Comparison of ENCODE assay signal across 12 mouse cellular contexts in genomic region chr13:21781639-21782038, GRCm38 (mm10). TPM values are rescaled to one million over a fixed set of nuclear protein-coding genes. Genes with fewer than 3 reads are reported as not detected.
DNase-seq lines count a peak whose midpoint lies in the region; ATAC-seq and TF ChIP-seq lines count a peak whose summit lies in the region.
"Had no signal": no experiment of that assay in that cellular context is flagged by ENCODE, and none has a peak within 500 bp of the region (broad histone marks: within the 10 kb centered on the region; RNA-seq: fewer than 3 reads in every experiment).

No protein-coding gene starts in this region.

- ATAC-seq in heart, embryonic 13.5 days (ENCODE audit: extremely low read depth, insufficient number of reproducible peaks, low FRiP score, low TSS enrichment), result no peak
- ATAC-seq in midbrain, embryonic 11.5 days (ENCODE audit: low FRiP score), result no peak
- no peak for ATAC-seq in midbrain, embryonic 15.5 days (replicated peaks)
- ATAC-seq in embryonic facial prominence, embryonic 13.5 days (ENCODE audit: insufficient number of reproducible peaks, insufficient read depth, low FRiP score, low TSS enrichment, low read depth), result no peak
- ATAC-seq in liver, postnatal 0 days, result no peak

- intact Hi-C loops in left cerebral cortex, postnatal 25 days (cut with DNase I), result loop anchor here (2.0 to 10.0 kb wide), 4 partner anchors 29 to 1973 kb away; partner anchors contain the start of genes Hist1h2ab, Hist1h2ai, Hist1h2ak and Hist1h2bl

- H3K4me1 ChIP-seq in heart, embryonic 13.5 days, result peaks cover 49% of the 10 kb centered on the region
- peaks cover 34% of the 10 kb centered on the region for H3K4me1 ChIP-seq in midbrain, embryonic 11.5 days (ENCODE audit: control insufficient read depth, insufficient read depth, low read length)
- peaks cover 45% of the 10 kb centered on the region for H3K4me1 ChIP-seq in midbrain, embryonic 15.5 days
- peaks cover 44% of the 10 kb centered on the region for H3K4me1 ChIP-seq in embryonic facial prominence, embryonic 13.5 days
- H3K4me1 ChIP-seq in liver, postnatal 0 days (ENCODE audit: insufficient read depth), result peaks cover 22% of the 10 kb centered on the region

- no peak for TF ChIP-seq EP300 in liver, postnatal 0 days (IDR thresholded peaks at IDR 0.05; ENCODE audit: low read depth)

- H3K4me3 ChIP-seq in heart, embryonic 13.5 days, result no peak overlapping the region
- no peak overlapping the region for H3K4me3 ChIP-seq in midbrain, embryonic 11.5 days (ENCODE audit: low read depth, low read length)
- H3K4me3 ChIP-seq in midbrain, embryonic 15.5 days, result no peak overlapping the region
- H3K4me3 ChIP-seq in embryonic facial prominence, embryonic 13.5 days, result no peak overlapping the region
- peak overlapping the region; percentile 13; the same call in 1 of the 2 replicates for H3K4me3 ChIP-seq in liver, postnatal 0 days (ENCODE audit: low read depth, low read length)

- H3K9me3 ChIP-seq in heart, embryonic 13.5 days, result no peaks in the 10 kb centered on the region
- no peaks in the 10 kb centered on the region for H3K9me3 ChIP-seq in midbrain, embryonic 11.5 days (ENCODE audit: control insufficient read depth, low read length)
- no peaks in the 10 kb centered on the region for H3K9me3 ChIP-seq in midbrain, embryonic 15.5 days
- no peaks in the 10 kb centered on the region for H3K9me3 ChIP-seq in embryonic facial prominence, embryonic 13.5 days
- no peaks in the 10 kb centered on the region for H3K9me3 ChIP-seq in liver, postnatal 0 days (ENCODE audit: low read length)

- H3K27me3 ChIP-seq in heart, embryonic 13.5 days (replicated peaks), result no peaks in the 10 kb centered on the region
- H3K27me3 ChIP-seq in midbrain, embryonic 11.5 days (ENCODE audit: control insufficient read depth, insufficient read depth, low read length), result no peaks in the 10 kb centered on the region
- no peaks in the 10 kb centered on the region for H3K27me3 ChIP-seq in midbrain, embryonic 15.5 days (replicated peaks)
- H3K27me3 ChIP-seq in embryonic facial prominence, embryonic 13.5 days, result no peaks in the 10 kb centered on the region
- no peaks in the 10 kb centered on the region for H3K27me3 ChIP-seq in liver, postnatal 0 days (ENCODE audit: insufficient read depth, low read length)

- 90% methylated on average over 1 of the region's 1 CpGs for WGBS in heart, embryonic 13.5 days
- 92% methylated on average over 1 of the region's 1 CpGs for WGBS in midbrain, embryonic 11.5 days
- WGBS in midbrain, embryonic 15.5 days, result 86% methylated on average over 1 of the region's 1 CpGs
- 80% methylated on average over 1 of the region's 1 CpGs for WGBS in embryonic facial prominence, embryonic 13.5 days
- 76% methylated on average over 1 of the region's 1 CpGs for WGBS in liver, postnatal 0 days (ENCODE audit: insufficient replicate concordance)

- peak overlapping the region; percentile 22; the same call in 1 of the 2 replicates for H3K4me2 ChIP-seq in heart, embryonic 13.5 days
- no peak overlapping the region for H3K4me2 ChIP-seq in midbrain, embryonic 11.5 days
- H3K4me2 ChIP-seq in midbrain, embryonic 15.5 days, result no peak overlapping the region
- no peak overlapping the region for H3K4me2 ChIP-seq in embryonic facial prominence, embryonic 13.5 days
- peak overlapping the region; percentile 80; the same call in 1 of the 2 replicates for H3K4me2 ChIP-seq in liver, postnatal 0 days (ENCODE audit: low read depth, low read length)

- H3K27ac ChIP-seq in heart, embryonic 13.5 days (replicated peaks), result no peak overlapping the region
- H3K27ac ChIP-seq in midbrain, embryonic 11.5 days (ENCODE audit: low read depth, low read length), result no peak overlapping the region
- no peak overlapping the region for H3K27ac ChIP-seq in midbrain, embryonic 15.5 days
- H3K27ac ChIP-seq in embryonic facial prominence, embryonic 13.5 days, result peak overlapping the region; percentile 95; the same call in 1 of the 2 replicates
- H3K27ac ChIP-seq in liver, postnatal 0 days (ENCODE audit: low read depth), result peak overlapping the region; percentile 95

- H3K9ac ChIP-seq in heart, embryonic 13.5 days, result no peak overlapping the region
- H3K9ac ChIP-seq in midbrain, embryonic 11.5 days (ENCODE audit: low read length), result no peak overlapping the region
- no peak overlapping the region for H3K9ac ChIP-seq in midbrain, embryonic 15.5 days
- no peak overlapping the region for H3K9ac ChIP-seq in embryonic facial prominence, embryonic 13.5 days
- H3K9ac ChIP-seq in liver, postnatal 0 days (replicated peaks), result no peak overlapping the region

- no peak for TF ChIP-seq CTCF in liver, postnatal 0 days (IDR thresholded peaks at IDR 0.05; ENCODE audit: low read depth)

- DNase-seq in heart, adult 8-10 months (ENCODE audit: low spot score), result no peak
- peak; percentile 90 for DNase-seq in midbrain, embryonic 11.5 days (ENCODE audit: low spot score, missing footprints)
- no peak for DNase-seq in liver, postnatal 0 days
- no peak for DNase-seq in cerebellum, adult 18-20 months
- DNase-seq in left cerebral cortex, postnatal 25 days (ENCODE audit: low spot score in 2 of 2), result no peak
- DNase-seq: adrenal gland, postnatal 10 days; cerebellum, adult 11 months; right cerebral cortex, postnatal 4 days had no signal

- H3K36me3 ChIP-seq in heart, embryonic 13.5 days, result no peaks in the 10 kb centered on the region
- no peaks in the 10 kb centered on the region for H3K36me3 ChIP-seq in midbrain, embryonic 11.5 days (ENCODE audit: control insufficient read depth, insufficient read depth, low read length)
- H3K36me3 ChIP-seq in midbrain, embryonic 15.5 days (replicated peaks), result no peaks in the 10 kb centered on the region
- no peaks in the 10 kb centered on the region for H3K36me3 ChIP-seq in embryonic facial prominence, embryonic 13.5 days
- no peaks in the 10 kb centered on the region for H3K36me3 ChIP-seq in liver, postnatal 0 days (replicated peaks; ENCODE audit: insufficient read depth, low read length)

RNA-seq across cellular contexts. Expression of gene Hist1h1b, which starts 1.2 kb away (rescaled TPM):
- 13.1 and 13.2 TPM in 2 replicates for polyA plus RNA-seq in heart, embryonic 13.5 days (2015; fragmentation: Nextera tagmentation; extraction: Ambion mirVana)
- 1 to 10 TPM in 3 of 4 experiments, under 1 TPM in 1; 0.62 to 4.7 (median 2.5) TPM for total RNA-seq in heart, adult 8-10 months (2022)
- 20.0 and 24.8 TPM in 2 replicates for polyA plus RNA-seq in midbrain, embryonic 11.5 days (2014; fragmentation: Nextera tagmentation; extraction: Ambion mirVana)
- 3.4 and 3.7 TPM in 2 replicates for polyA plus RNA-seq in midbrain, embryonic 15.5 days (2015; fragmentation: Nextera tagmentation; extraction: Ambion mirVana)
- polyA plus RNA-seq in embryonic facial prominence, embryonic 13.5 days (2015; fragmentation: Nextera tagmentation; extraction: Ambion mirVana), result 30.2 and 32.9 TPM in 2 replicates
- 20.0 and 27.9 TPM in 2 replicates for polyA plus RNA-seq in liver, postnatal 0 days (2015; fragmentation: Nextera tagmentation; extraction: Ambion mirVana)
- 10 to 100 TPM in 1 of 2 experiments, 1 to 10 TPM in 1; 5.3 to 10.6 TPM for total RNA-seq in left cerebral cortex, postnatal 25 days (2021)

RNA-seq across cellular contexts. Expression of gene Hist1h3i, which starts 1.5 kb away (rescaled TPM):
- 63.6 and 66.6 TPM in 2 replicates for polyA plus RNA-seq in heart, embryonic 13.5 days (2015; fragmentation: Nextera tagmentation; extraction: Ambion mirVana)
- total RNA-seq in heart, adult 8-10 months (2022), result 10 to 100 TPM in 1 of 4 experiments, 1 to 10 TPM in 3; 6.6 to 10.5 (median 8.8) TPM
- 289 and 304 TPM in 2 replicates for polyA plus RNA-seq in midbrain, embryonic 11.5 days (2014; fragmentation: Nextera tagmentation; extraction: Ambion mirVana)
- polyA plus RNA-seq in midbrain, embryonic 15.5 days (2015; fragmentation: Nextera tagmentation; extraction: Ambion mirVana), result 26.1 and 35.4 TPM in 2 replicates
- 128 and 155 TPM in 2 replicates for polyA plus RNA-seq in embryonic facial prominence, embryonic 13.5 days (2015; fragmentation: Nextera tagmentation; extraction: Ambion mirVana)
- 95.1 and 107 TPM in 2 replicates for polyA plus RNA-seq in liver, postnatal 0 days (2015; fragmentation: Nextera tagmentation; extraction: Ambion mirVana)
- 10 to 100 TPM; 61.5 to 78.2 TPM for total RNA-seq in left cerebral cortex, postnatal 25 days (2021)

RNA-seq across cellular contexts. Expression of gene Hist1h2an, which starts 5.4 kb away (rescaled TPM):
- 1.2 and 6.6 TPM in 2 replicates for polyA plus RNA-seq in heart, embryonic 13.5 days (2015; fragmentation: Nextera tagmentation; extraction: Ambion mirVana)
- 1 to 10 TPM in 1 of 4 experiments, not detected in 3; 1.1 TPM for total RNA-seq in heart, adult 8-10 months (2022)
- 2.6 and 7.4 TPM in 2 replicates for polyA plus RNA-seq in midbrain, embryonic 11.5 days (2014; fragmentation: Nextera tagmentation; extraction: Ambion mirVana)
- polyA plus RNA-seq in midbrain, embryonic 15.5 days (2015; fragmentation: Nextera tagmentation; extraction: Ambion mirVana), result 3.8 TPM in 1 of 2 replicates, not detected in the other
- 10.9 and 15.4 TPM in 2 replicates for polyA plus RNA-seq in embryonic facial prominence, embryonic 13.5 days (2015; fragmentation: Nextera tagmentation; extraction: Ambion mirVana)
- 8.4 and 11.4 TPM in 2 replicates for polyA plus RNA-seq in liver, postnatal 0 days (2015; fragmentation: Nextera tagmentation; extraction: Ambion mirVana)
- 1 to 10 TPM in 1 of 2 experiments, not detected in 1; 1.1 TPM for total RNA-seq in left cerebral cortex, postnatal 25 days (2021)
- total RNA-seq: layer of hippocampus, adult 18-20 months had no signal

RNA-seq across cellular contexts. Expression of gene Hist1h2bp, which starts 5.6 kb away (rescaled TPM):
- polyA plus RNA-seq in heart, embryonic 13.5 days (2015; fragmentation: Nextera tagmentation; extraction: Ambion mirVana), result 0.37 and 0.49 TPM in 2 replicates
- total RNA-seq in heart, adult 8-10 months (2022), result 1 to 10 TPM in 3 of 4 experiments, under 1 TPM in 1; 0.81 to 6.2 (median 1.3) TPM
- polyA plus RNA-seq in midbrain, embryonic 11.5 days (2014; fragmentation: Nextera tagmentation; extraction: Ambion mirVana), result 2.5 TPM in 2 replicates
- 0.31 and 0.87 TPM in 2 replicates for polyA plus RNA-seq in midbrain, embryonic 15.5 days (2015; fragmentation: Nextera tagmentation; extraction: Ambion mirVana)
- 0.72 and 1.7 TPM in 2 replicates for polyA plus RNA-seq in embryonic facial prominence, embryonic 13.5 days (2015; fragmentation: Nextera tagmentation; extraction: Ambion mirVana)
- 2.4 and 4.6 TPM in 2 replicates for polyA plus RNA-seq in liver, postnatal 0 days (2015; fragmentation: Nextera tagmentation; extraction: Ambion mirVana)
- total RNA-seq in left cerebral cortex, postnatal 25 days (2021), result 10 to 100 TPM in 1 of 2 experiments, 1 to 10 TPM in 1; 5.8 to 12.1 TPM

RNA-seq across cellular contexts. Expression of gene Hist1h2bn, which starts 27.7 kb away (rescaled TPM):
- polyA plus RNA-seq in heart, embryonic 13.5 days (2015; fragmentation: Nextera tagmentation; extraction: Ambion mirVana), result 1.4 and 3.5 TPM in 2 replicates
- total RNA-seq in heart, adult 8-10 months (2022), result 1 to 10 TPM; 2.0 to 7.1 (median 4.3) TPM
- 2.2 TPM in 1 of 2 replicates, not detected in the other for polyA plus RNA-seq in midbrain, embryonic 11.5 days (2014; fragmentation: Nextera tagmentation; extraction: Ambion mirVana)
- polyA plus RNA-seq in midbrain, embryonic 15.5 days (2015; fragmentation: Nextera tagmentation; extraction: Ambion mirVana), result 0.89 TPM in 1 of 2 replicates, not detected in the other
- polyA plus RNA-seq in embryonic facial prominence, embryonic 13.5 days (2015; fragmentation: Nextera tagmentation; extraction: Ambion mirVana), result 6.2 and 6.6 TPM in 2 replicates
- 7.2 and 7.3 TPM in 2 replicates for polyA plus RNA-seq in liver, postnatal 0 days (2015; fragmentation: Nextera tagmentation; extraction: Ambion mirVana)
- 1 to 10 TPM; 3.9 to 8.2 TPM for total RNA-seq in left cerebral cortex, postnatal 25 days (2021)

Comparison
In these comparisons a context has a peak if more than half of its experiments do, and no peak if none do; other contexts are left out.
1. H3K27ac ChIP-seq: peak in embryonic facial prominence, embryonic 13.5 days (single experiment) and liver, postnatal 0 days (single experiment); none in heart, embryonic 13.5 days (single experiment), midbrain, embryonic 11.5 days (single experiment) and midbrain, embryonic 15.5 days (single experiment).
2. H3K4me2 ChIP-seq: peak in heart, embryonic 13.5 days (single experiment) and liver, postnatal 0 days (single experiment); none in midbrain, embryonic 11.5 days (single experiment), midbrain, embryonic 15.5 days (single experiment) and embryonic facial prominence, embryonic 13.5 days (single experiment).